15 mouse cellular contexts compared by ENCODE assay signal in genomic region chr15:52438403-52438802, GRCm38 (mm10).
A peak's percentile ranks its signal among the peaks of the same experiment; 100 is the strongest.
DNase-seq lines count a peak whose midpoint lies in the region.
"Had no signal": no experiment of that assay in that cellular context is flagged by ENCODE, and none has a peak within 500 bp of the region (broad histone marks: within the 10 kb centered on the region; RNA-seq: fewer than 3 reads in every experiment).

No protein-coding gene starts in this region.

- peak; percentile 13 to 50 for DNase-seq in layer of hippocampus, adult 18-20 months (ENCODE audit: low spot score in 2 of 2)
- no peak for DNase-seq in layer of hippocampus, postnatal 25 days (ENCODE audit: extremely low spot score in 1 of 2, low spot score in 1 of 2)
- DNase-seq in left cerebral cortex, adult 9 months (ENCODE audit: low spot score in 2 of 2): peak; percentile 2 to 9
- DNase-seq in left cerebral cortex, adult 18-20 months (ENCODE audit: low spot score in 2 of 2): no peak
- DNase-seq in brain, adult 2 months (ENCODE audit: low read depth, low spot score): peak; percentile 61
- peak; percentile 47 for DNase-seq in telencephalon, adult 2 months (ENCODE audit: low read depth, low spot score)
- DNase-seq: adrenal gland, adult 2 months; adrenal gland, postnatal 14 days; cerebellum, adult 18-20 months; cerebellum, adult 9-10 months; cerebellum, postnatal 14 days; gastrocnemius, postnatal 25 days; heart, adult 18-20 months; heart, postnatal 10 days; heart, postnatal 36 days had no signal

Comparison
In these comparisons a context has a peak if more than half of its experiments do, and no peak if none do; other contexts are left out.
1. DNase-seq: peak in layer of hippocampus, adult 18-20 months (2 of 2), left cerebral cortex, adult 9 months (2 of 2), brain, adult 2 months (single experiment) and telencephalon, adult 2 months (single experiment); none in layer of hippocampus, postnatal 25 days (0 of 2) and left cerebral cortex, adult 18-20 months (0 of 2).